25 mouse cellular contexts compared by ENCODE assay signal in the genomic region with DNA sequence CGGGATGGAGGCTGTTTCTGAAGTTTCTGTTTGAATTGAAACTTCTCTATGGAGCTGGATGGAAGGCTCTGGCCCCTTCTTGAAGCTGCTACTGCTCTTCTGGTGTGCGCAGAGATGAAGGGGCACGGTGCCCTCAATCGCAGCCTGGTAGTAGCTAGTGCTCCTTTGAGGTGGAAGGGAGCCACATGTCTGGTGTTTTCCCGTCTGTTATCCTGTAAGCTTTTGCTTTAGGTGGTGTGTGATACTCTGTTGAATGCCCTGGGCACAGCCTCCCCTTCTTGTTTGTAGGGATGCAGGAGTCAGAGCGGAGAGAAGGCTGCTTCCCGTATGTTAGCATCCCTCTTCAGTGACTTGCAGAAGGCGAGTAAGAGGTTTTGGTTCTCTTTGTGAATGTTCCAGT.
DNase-seq lines count a peak whose midpoint lies in the region; ATAC-seq lines count a peak whose summit lies in the region.
"Had no signal": no experiment of that assay in that cellular context is flagged by ENCODE, and none has a peak within 500 bp of the region (broad histone marks: within the 10 kb centered on the region; RNA-seq: fewer than 3 reads in every experiment).

No protein-coding gene starts in this region.

- no peak overlapping the region for H3K9ac ChIP-seq in intestine, embryonic 15.5 days
- H3K9ac ChIP-seq: forebrain, embryonic 13.5 days; heart, embryonic 12.5 days; midbrain, embryonic 12.5 days had no signal

- H3K4me3 ChIP-seq in intestine, embryonic 15.5 days (replicated peaks), result no peak overlapping the region
- H3K4me3 ChIP-seq: erythroblast, embryonic 14.5 days; forebrain, embryonic 13.5 days; heart, embryonic 12.5 days; midbrain, embryonic 12.5 days had no signal

- intact Hi-C loops in left cerebral cortex, postnatal 4 days (cut with DNase I), result no loop called here
- intact Hi-C loops in left cerebral cortex, postnatal 36 days (cut with DNase I), result no loop called here

- WGBS in intestine, embryonic 15.5 days, result 80% methylated on average over 8 of the region's 8 CpGs

- H3K27ac ChIP-seq in intestine, embryonic 15.5 days, result no peak overlapping the region
- H3K27ac ChIP-seq: forebrain, embryonic 13.5 days; midbrain, embryonic 12.5 days had no signal

- DNase-seq in cerebellum, adult 9-10 months, result no peak
- DNase-seq in frontal cortex, postnatal 10 days (ENCODE audit: low spot score in 2 of 2), result no peak
- DNase-seq in left cerebral cortex, postnatal 4 days, result peak; percentile 42
- no peak for DNase-seq in left cerebral cortex, postnatal 36 days (ENCODE audit: low spot score in 2 of 2)
- DNase-seq in cerebellum, postnatal 14 days, result peak; percentile 69 to 70
- DNase-seq: adrenal gland, adult 8-10 months; gastrocnemius, postnatal 10 days; heart, postnatal 10 days; kidney, adult 8-10 months; kidney, postnatal 14 days; lung, adult 18-20 months; lung, postnatal 10 days; retina, postnatal 1 day; right cerebral cortex, postnatal 4 days; thymus, postnatal 14 days had no signal

- no peaks in the 10 kb centered on the region for H3K9me3 ChIP-seq in intestine, embryonic 15.5 days
- H3K9me3 ChIP-seq: forebrain, embryonic 13.5 days; heart, embryonic 12.5 days; midbrain, embryonic 12.5 days had no signal

- peaks cover 18% of the 10 kb centered on the region for H3K4me1 ChIP-seq in intestine, embryonic 15.5 days (replicated peaks)

- ATAC-seq in cerebellum, adult (ENCODE audit: insufficient number of reproducible peaks, low FRiP score, low TSS enrichment), result peak; percentile 72; the same call in 1 of the 2 replicates
- peak; percentile 30; the same call in 1 of the 2 replicates for ATAC-seq in frontal cortex, adult (ENCODE audit: low TSS enrichment)
- no peak for ATAC-seq in intestine, embryonic 15.5 days
- ATAC-seq: activated CD4-positive, CD25-positive, alpha-beta regulatory T cell, adult 4 months; forebrain, embryonic 13.5 days; inflammation-experienced regulatory T-cells, adult 6 months had no signal

- H3K36me3 ChIP-seq in intestine, embryonic 15.5 days, result 0 out of 2 replicates have a peak, but pooled peaks cover 3% of the 10 kb centered on the region

- H3K4me2 ChIP-seq in intestine, embryonic 15.5 days (replicated peaks), result no peak overlapping the region
- H3K4me2 ChIP-seq: forebrain, embryonic 13.5 days; heart, embryonic 12.5 days; liver, embryonic 11.5 days; midbrain, embryonic 12.5 days had no signal

- no peaks in the 10 kb centered on the region for H3K27me3 ChIP-seq in intestine, embryonic 15.5 days (replicated peaks)
- H3K27me3 ChIP-seq: forebrain, embryonic 13.5 days; heart, embryonic 12.5 days had no signal

Comparison
In these comparisons a context has a peak if more than half of its experiments do, and no peak if none do; other contexts are left out.
1. DNase-seq: peak in left cerebral cortex, postnatal 4 days (single experiment) and cerebellum, postnatal 14 days (2 of 2); none in cerebellum, adult 9-10 months (single experiment), frontal cortex, postnatal 10 days (0 of 2) and left cerebral cortex, postnatal 36 days (0 of 2).